Mouse (Mus musculus): ENCODE data around the gene Slc1a7.

GRCm38 (mm10) chr4:107983717-107984116 lies 15.6 kb downstream of the Slc1a7 start:
- TF ChIP-seq POLR2A (IDR thresholded peaks at IDR 0.05; ENCODE audit: borderline replicate concordance, control insufficient read depth, low read depth, low read length) (no peak), CTCF (IDR thresholded peaks at IDR 0.05; ENCODE audit: control insufficient read depth, insufficient read depth, low read length) (no peak)
